Mouse (Mus musculus) cerebellum, adult 2 months (tissue): ENCODE results near the gene Pdzd2.

Experiments used
- CTCF ChIP-seq: fragments of 200-500 bp; IDR thresholded peaks from 2 replicates; pipeline ENCODE4 v1.5.1; 2011; ENCODE audit warnings: low read depth, mild to moderate bottlenecking, control low read depth, low read length, moderate library complexity, borderline replicate concordance; ENCODE audit not compliant: insufficient read depth
- POLR2A ChIP-seq: fragments of 200-500 bp; IDR thresholded peaks from 2 replicates; pipeline ENCODE4 v1.6.1; 2011; ENCODE audit warnings: low read length, control low read depth, borderline replicate concordance; ENCODE audit not compliant: insufficient read depth

DNA sequence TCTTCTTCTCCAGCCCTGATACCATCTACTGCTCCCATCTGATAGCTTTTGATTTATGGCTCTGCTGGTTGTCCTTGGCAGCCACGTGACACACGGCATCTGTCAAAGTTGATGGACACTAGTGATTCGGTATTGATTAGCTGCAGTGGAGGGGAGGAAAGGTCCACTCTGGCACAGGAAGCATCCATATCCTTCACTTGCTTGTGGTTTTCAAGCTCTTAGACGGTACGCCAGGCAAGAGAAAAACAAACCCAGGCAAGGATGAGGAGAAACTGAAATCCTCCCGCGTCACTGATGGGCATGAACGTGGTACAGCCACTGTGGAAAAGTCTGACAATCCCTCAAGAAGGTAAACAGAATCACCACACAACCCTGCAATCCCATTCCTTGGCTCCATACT is 113.6 kb downstream of the Pdzd2 start:
- no peak for TF ChIP-seq CTCF
- no peak for TF ChIP-seq POLR2A
